Mouse (Mus musculus) C3H10T1/2 (cell line): ENCODE measurements around the gene Ppp4r4. TPM values are rescaled to one million over a fixed set of nuclear protein-coding genes. Genes with fewer than 3 reads are reported as not detected.

Experiments
- polyA plus RNA-seq, 2 experiments: library from polyadenylated mRNA; unstranded; fragments of >200 nt; fragmentation: generic; extraction: Trizol; gene quantifications; one replicate each; pipeline ENCODE4 v1.2.1; 2012; ENCODE audit warnings: missing spikeins in 2 of 2

The Ppp4r4 gene
- polyA plus RNA-seq, result under 1 TPM; 0.02 to 0.19 TPM

DNA sequence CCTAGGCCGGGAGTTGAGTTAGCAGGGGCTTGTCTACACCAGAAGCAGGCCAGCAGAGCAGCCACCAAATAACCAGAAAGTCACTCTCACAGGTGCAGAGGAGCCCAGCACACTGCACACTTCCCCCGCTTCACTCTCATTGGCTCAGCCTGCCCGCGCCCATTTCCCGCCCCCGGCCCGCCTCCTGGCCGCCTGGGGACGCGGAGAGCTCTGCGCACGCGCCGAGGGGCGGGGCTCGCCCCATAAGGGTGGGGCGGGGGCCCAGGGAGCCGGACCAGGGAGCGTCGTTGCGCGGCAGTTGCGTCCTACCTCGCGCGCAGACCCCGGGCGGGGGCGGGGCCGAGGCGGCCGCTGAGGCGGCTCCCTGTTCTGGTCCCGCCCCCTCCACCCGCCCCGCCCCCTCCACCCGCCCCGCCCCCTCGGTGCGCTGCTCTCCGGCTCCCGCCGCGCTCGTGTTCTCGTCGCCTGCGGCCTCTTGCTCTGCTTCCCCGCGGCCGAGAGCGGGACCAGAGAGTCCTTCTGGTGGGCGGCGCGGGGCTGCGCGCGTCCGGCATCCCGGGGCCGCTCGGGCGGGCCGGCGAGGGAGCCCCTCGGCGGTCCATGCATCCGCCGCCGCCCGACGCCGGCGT is at the start of gene Ppp4r4:
Gene Ppp4r4 (plus strand): TSS at position 264 of the 629 bp plus-strand sequence.

DNA sequence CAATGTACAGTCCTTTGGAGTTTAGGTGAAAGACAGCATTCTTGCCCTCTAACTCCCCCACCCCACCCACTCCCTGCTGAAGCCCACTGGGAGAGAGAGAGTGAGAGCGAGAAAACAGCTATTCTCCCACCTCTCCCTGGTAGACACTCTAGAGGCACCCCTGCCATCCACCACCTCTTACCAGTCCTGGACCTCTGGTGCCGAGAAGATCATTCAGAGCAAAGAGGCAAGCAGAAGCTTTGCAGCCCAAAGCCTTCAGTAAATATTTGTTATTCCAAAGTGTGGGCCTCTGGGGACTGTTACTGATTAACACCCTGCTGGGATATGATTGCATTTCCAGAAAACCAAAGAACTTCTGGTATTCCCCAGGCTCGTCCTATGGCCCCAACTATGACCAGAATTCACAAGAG is 99.1 kb downstream of the Ppp4r4 start, which contains the start of gene Serpina10:
Gene Serpina10 (minus strand): TSS at position 242 of the 410 bp plus-strand sequence.

GRCm38 (mm10) chr12:103656848-103657626 is 125.0 kb downstream of the Ppp4r4 start, which contains the start of gene Serpina6:
Gene Serpina6, minus strand, starts transcription at chr12:103657212.

Other genes with a start within 250 kb of the Ppp4r4 start
- gene Fam181a, start 221.3 kb upstream of the Ppp4r4 start, polyA plus RNA-seq, result not detected
- gene Asb2, start 176.3 kb upstream of the Ppp4r4 start, polyA plus RNA-seq, result under 1 TPM in 1 of 2 experiments, not detected in 1; 0.02 TPM
- gene Otub2, start 143.6 kb upstream of the Ppp4r4 start, polyA plus RNA-seq, result 1 to 10 TPM in 1 of 2 experiments, under 1 TPM in 1; 0.87 to 4.1 TPM
- gene 9330161L09Rik, start 124.5 kb upstream of the Ppp4r4 start, polyA plus RNA-seq, result under 1 TPM; 0.12 to 0.41 TPM
- 10 to 100 TPM; 53.2 to 65.6 TPM for gene Ddx24, start 106.5 kb upstream of the Ppp4r4 start, polyA plus RNA-seq
- gene Ifi27, start 98.1 kb upstream of the Ppp4r4 start, polyA plus RNA-seq, result 100 to 1,000 TPM in 1 of 2 experiments, 10 to 100 TPM in 1; 46.7 to 381 TPM
- 100 to 1,000 TPM in 1 of 2 experiments, 1 to 10 TPM in 1; 2.1 to 477 TPM for gene Ifi27l2a, start 88.6 kb upstream of the Ppp4r4 start, polyA plus RNA-seq
- not detected for gene Ifi27l2b, start 75.1 kb upstream of the Ppp4r4 start, polyA plus RNA-seq
- gene Serpina10, start 99.2 kb downstream of the Ppp4r4 start, polyA plus RNA-seq, result under 1 TPM in 1 of 2 experiments, not detected in 1; 0.12 TPM
- gene Serpina6, start 124.9 kb downstream of the Ppp4r4 start, polyA plus RNA-seq, result under 1 TPM in 1 of 2 experiments, not detected in 1; 0.17 TPM
- gene Serpina16, start 143.9 kb downstream of the Ppp4r4 start, polyA plus RNA-seq, result under 1 TPM in 1 of 2 experiments, not detected in 1; 0.02 TPM
- not detected for gene Serpina1f, start 163.2 kb downstream of the Ppp4r4 start, polyA plus RNA-seq
- gene Serpina1d, start 241.3 kb downstream of the Ppp4r4 start, polyA plus RNA-seq, result under 1 TPM in 1 of 2 experiments, not detected in 1; 0.05 TPM